Mouse (Mus musculus): ENCODE results near the gene Snapc3.

Snapc3 gene

DNA sequence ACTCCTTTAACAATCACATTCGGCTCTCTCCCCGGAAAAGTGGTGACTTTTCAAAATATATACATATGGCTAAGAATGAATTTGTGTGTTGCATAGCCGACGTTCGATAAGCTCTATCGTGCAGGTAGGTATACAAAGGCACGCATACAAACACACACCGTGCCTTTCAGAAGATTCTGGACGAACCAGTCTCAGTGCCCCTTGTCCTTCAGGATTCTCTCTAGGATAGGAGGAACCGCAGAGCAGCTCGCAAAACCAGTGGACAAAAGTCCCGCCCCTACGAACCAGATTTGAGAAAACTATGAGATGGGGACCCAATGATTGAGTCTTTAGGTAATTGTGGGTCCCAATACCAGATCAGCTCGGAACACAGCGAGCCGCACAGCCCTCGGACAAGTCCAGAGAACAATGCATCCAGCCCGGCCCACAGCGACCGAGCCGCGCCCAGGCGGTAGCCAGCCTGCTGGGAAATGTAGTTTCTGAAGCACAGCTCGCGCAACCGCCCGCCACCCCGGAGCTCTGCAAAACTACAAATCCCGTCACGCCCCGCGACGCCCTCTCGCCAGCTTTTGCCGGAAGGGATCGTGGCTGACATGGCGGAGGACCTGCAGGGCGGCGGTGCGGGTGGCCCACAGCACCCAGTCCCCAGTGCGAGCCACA is at the start of gene Snapc3:
TSS of gene Snapc3 (plus strand) at position 565 of the 660 bp plus-strand sequence.
- peak; percentile 94 for DNase-seq (ENCODE audit: low read depth, low spot score)

DNA sequence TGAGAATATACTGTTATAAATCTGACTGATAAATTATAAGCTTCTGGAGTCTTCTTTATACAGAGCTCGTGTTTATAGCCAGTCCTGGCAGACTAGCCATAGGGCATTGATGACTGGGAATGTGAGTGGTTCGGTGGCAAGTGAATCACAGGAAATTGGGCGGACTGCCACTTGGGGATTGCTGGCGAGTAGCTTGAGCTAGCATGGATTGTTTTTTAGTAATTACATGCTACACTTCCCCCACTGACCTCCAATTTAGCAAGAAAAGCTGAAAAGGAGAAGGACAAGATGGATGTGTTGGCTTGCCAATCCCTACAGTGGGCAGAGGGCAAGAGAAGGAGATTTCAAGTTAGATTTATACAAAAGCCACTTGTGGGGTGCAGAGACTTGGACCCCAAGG is 44.1 kb upstream of the Snapc3 start:
- no peak for DNase-seq (ENCODE audit: low read depth, low spot score)

GRCm38 (mm10) chr4:83375650-83376049 is 41.9 kb upstream of the Snapc3 start:
- DNase-seq (ENCODE audit: low read depth, low spot score) = peak; percentile 26

DNA sequence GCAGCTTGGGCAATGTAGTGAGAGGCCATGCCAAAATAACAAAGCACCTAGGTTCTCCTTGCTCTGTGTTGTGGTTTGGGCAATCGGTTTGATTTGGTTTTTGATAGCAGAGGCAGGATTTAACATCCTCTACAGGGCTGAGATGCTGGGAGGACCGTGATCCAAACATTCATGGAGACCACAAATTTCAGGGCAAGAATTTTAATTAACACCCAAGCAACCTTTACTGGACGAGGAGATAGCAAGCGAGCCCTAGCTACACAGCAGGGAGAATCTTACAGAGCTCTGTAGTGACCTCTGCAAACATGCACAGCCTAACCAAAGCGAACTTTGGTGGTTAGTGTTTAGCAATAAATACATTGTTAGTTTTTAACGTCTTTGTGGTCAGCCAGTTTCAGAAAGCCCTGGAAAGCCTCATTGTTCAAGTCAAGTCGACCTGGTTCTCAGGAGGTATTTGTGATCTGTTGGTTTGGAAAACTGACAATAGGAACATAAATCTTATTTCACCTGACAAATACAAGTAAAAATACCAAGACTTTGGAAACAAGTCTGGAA is 41.0 kb upstream of the Snapc3 start:
- DNase-seq (ENCODE audit: low read depth, low spot score) = peak; percentile 6

GRCm38 (mm10) chr4:83379036-83379435 is 38.5 kb upstream of the Snapc3 start:
- DNase-seq (ENCODE audit: low read depth, low spot score) = no peak

GRCm38 (mm10) chr4:83379746-83380145 is 37.8 kb upstream of the Snapc3 start:
- DNase-seq (ENCODE audit: low read depth, low spot score) = no peak

GRCm38 (mm10) chr4:83380266-83380665 is 37.3 kb upstream of the Snapc3 start:
- no peak for DNase-seq (ENCODE audit: low read depth, low spot score)

- peak; percentile 56 for DNase-seq (ENCODE audit: low read depth, low spot score)
These were observed 33.5 kb upstream of the Snapc3 start for GRCm38 (mm10) chr4:83383899-83384490.

DNA sequence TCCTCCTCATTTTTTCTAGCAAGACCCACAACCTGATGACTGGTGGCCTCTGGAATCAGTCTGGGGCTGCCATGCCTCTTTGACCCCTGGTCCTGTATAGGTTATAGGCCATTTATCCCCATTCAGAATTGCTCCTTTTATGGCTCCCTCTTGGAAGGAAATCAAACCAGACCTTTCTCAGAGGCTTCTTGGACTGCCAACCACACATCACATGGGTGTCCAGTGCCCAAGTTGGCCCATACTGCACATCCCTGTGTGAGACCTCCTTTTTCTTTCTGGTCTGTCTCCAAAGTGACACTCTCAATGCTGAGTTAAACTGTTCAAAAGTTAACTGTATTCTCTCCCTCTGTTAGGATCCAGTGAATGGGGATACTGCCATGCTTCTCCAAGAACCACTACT is 32.4 kb upstream of the Snapc3 start:
- DNase-seq (ENCODE audit: low read depth, low spot score) = no peak

DNA sequence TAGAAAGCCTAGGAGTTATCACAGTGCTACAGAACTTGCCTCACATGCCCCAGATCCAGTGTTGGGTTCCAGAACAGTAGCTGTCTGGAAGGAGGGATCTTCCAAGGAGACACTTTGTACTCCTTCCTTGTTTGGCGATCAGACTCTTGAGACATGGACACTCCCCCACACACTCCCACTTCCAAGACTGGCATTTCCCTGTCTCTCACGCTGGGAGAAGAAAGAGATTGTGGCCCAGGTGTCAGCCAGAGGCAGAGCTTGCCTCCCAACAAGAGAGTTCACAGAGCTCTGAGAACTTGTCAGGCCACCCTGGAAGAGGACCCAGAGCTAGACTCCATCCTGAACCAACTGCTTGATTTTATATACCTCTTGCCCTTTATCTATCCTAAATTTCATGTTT is 27.0 kb upstream of the Snapc3 start:
- no peak for DNase-seq (ENCODE audit: low read depth, low spot score)

DNA sequence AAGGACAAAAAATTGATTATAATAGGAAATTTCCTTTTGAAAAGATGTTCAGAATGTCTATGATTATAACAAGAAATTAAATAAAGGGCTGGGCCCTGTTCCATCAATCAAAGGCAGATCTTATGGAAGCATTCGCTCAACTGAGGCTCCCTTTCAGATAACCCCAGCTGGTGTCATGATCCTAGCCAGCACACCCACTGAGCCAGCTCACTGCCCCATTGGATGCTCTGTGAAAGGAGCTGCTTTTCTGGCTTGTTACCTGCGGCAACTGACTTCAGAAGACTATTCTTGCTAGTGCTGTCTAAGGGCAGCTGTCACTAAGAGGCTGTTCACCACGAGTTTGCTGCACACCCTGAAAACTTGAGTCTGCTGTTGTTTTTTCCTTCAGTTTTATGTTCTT is 25.6 kb upstream of the Snapc3 start:
- DNase-seq (ENCODE audit: low read depth, low spot score) = no peak

GRCm38 (mm10) chr4:83393733-83394132 is 23.8 kb upstream of the Snapc3 start:
- no peak for DNase-seq (ENCODE audit: low read depth, low spot score)

DNA sequence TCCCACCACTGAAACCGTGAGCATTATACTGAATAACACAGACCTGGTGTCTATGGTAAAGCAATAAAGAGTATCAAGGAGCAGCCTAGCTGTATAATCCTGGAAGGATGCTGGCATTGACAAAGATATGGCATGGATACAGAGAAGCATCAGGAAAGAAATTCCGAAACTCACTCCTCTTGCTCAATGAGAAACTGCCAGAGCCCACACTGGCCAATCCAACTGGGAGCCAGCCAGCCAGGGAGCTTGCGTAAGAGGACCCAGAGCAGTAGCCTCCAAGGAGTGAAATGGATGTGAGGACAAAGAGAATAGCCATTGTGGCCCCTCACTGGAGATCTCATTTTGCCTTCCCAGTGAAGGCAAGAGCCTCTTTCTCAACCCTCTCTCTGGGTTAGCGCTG is 21.2 kb upstream of the Snapc3 start:
- no peak for DNase-seq (ENCODE audit: low read depth, low spot score)

DNA sequence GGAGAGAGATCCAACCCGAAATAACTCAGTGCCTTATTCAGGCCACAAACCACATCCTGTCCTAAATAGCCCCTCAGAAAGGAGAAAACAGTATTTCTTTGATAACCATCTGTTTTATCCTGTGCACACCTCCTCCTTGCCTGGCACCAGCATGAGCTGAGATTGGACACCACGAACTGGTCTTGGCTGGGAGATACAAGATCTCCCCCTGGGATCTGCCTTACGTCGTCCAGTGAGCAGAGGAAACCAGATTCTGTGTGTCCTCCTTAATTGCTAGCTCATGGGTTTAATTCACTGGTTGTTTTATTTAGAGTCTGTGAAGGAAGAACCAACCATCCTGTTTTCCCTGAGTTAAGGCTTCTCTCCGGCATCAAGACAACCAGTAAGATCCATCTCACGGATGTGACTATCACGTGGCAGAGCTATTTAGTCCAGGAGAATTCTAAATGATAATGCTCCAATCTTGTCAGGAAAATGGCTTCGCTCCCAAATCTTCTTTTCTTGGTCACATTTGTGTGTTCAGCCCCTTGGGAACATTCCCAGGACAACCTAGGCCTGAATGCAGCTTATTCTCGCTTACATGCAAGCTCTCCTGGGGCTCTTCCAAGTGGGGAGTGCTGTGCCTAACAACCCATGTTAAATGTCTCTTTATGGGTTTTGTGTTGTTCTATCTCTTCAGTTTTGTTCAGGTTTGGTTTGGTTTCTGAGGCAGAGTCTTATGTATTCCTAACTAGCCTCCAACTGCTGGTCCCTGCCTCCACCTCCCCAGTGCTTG is 20.3 kb upstream of the Snapc3 start:
- DNase-seq (ENCODE audit: low read depth, low spot score) = no peak

DNA sequence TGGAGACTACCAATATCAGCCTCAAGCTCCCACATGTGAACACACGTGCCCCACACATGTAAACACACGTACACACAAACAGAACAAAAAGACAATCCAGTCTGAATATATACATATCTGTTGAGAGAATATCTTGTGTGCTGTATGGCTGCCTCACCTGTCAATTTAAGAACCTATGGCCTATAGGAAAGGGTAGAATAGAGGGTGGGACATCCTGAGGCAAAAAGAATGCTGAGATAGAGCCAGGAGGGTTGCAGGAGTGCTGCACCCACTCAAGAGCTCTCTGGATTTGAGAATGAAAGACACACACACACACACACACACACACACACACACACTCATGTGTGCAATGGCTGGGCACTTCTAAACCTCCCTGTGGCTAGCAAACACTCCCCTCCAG is 19.0 kb upstream of the Snapc3 start:
- no peak for DNase-seq (ENCODE audit: low read depth, low spot score)

DNA sequence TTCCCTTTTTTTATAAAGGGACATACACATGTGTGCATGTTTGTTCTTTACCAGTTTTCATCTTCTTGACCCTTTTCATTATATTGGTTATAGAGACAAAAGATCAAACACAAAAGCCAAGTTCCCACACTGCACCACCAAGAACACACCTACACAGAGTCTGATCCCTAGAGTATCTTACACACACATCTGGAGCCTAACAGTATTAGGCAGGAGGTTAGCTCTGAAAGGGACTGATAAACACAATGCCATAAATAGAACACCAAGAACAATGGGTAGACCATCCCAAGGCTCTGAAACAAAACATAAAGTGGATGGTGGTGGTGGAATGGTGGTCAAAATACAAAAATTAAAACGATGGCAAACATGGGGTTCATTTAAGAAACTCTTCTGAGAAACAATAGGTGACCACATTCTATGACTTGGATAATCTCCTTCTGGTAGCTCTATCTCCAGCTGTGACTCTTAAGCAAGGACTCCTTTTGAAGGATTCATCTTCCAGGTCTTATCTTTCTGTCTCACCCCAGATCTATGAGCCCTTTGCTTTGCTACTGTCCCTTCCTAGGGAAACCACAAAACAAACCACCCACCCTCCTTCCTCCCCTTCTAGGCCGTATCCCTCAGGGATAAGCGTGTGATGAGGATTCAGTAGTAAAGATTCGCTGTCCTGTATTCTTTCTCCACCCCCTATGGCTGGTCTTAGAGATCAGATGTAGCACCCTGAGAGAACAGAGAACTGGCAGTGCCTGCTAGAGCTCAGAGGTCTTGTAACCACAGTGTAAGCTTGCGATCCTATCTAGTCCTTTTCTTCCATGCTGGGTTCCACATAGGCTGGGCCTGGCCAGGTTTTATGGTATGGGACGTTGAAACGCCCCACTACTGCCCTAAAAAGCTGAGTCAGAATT is 16.6 kb upstream of the Snapc3 start:
- DNase-seq (ENCODE audit: low read depth, low spot score) = no peak

- DNase-seq (ENCODE audit: low read depth, low spot score) = no peak
These were observed 15.8 kb upstream of the Snapc3 start for GRCm38 (mm10) chr4:83401712-83402111.

DNA sequence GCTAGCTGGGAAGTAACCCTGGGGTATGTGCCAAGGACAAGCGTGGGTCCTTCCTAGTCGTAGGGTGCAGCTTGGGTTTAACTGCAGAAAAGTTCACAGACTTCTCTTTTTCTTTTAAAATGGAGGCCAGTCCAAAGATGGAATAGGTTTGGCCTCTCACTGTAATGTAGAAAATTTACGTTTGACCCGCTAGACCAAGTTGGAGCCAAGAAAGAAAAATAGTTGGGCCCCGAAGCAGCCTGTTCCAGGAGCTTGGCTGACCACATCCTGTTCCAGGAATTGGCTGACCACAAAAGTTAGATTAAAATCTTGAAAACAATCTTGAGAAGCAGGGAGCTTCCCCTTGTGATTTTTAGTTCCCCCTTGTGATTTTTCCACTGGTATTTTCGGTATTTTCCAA is 9.8 kb upstream of the Snapc3 start:
- DNase-seq (ENCODE audit: low read depth, low spot score) = peak; percentile 41

GRCm38 (mm10) chr4:83409867-83410505 is 7.5 kb upstream of the Snapc3 start:
- DNase-seq (ENCODE audit: low read depth, low spot score) = peak; percentile 44

- no peak for DNase-seq (ENCODE audit: low read depth, low spot score)
These were observed 5.5 kb upstream of the Snapc3 start for GRCm38 (mm10) chr4:83412060-83412459.

GRCm38 (mm10) chr4:83414241-83414824 is 3.2 kb upstream of the Snapc3 start:
- no peak for DNase-seq (ENCODE audit: low read depth, low spot score)
